Mouse (Mus musculus) ovary, postnatal 36 days (tissue): ENCODE measurements around the gene Nudt4.

Source experiments
- DNase-seq: peaks from one replicate; pipeline ENCODE4 v3.0.0; 2022; ENCODE audit warnings: low spot score, mixed read lengths

Gene Nudt4

GRCm38 (mm10) chr10:95563851-95564845 is at the start of gene Nudt4:
TSS of gene Nudt4 (minus strand) at chr10:95564146.
- peak; percentile 89 for DNase-seq

GRCm38 (mm10) chr10:95611331-95611721 is 47.4 kb upstream of the Nudt4 start:
- no peak for DNase-seq

GRCm38 (mm10) chr10:95610666-95611330 is 46.9 kb upstream of the Nudt4 start:
- no peak for DNase-seq

GRCm38 (mm10) chr10:95604979-95605613 is 41.1 kb upstream of the Nudt4 start:
- peak; percentile 48 for DNase-seq

GRCm38 (mm10) chr10:95600527-95600926 is 36.6 kb upstream of the Nudt4 start:
- no peak for DNase-seq

GRCm38 (mm10) chr10:95599740-95600139 is 35.8 kb upstream of the Nudt4 start:
- DNase-seq: no peak

GRCm38 (mm10) chr10:95598056-95598587 is 34.2 kb upstream of the Nudt4 start:
- no peak for DNase-seq

- DNase-seq: no peak
Observed at GRCm38 (mm10) chr10:95595852-95596639, 32.1 kb upstream of the Nudt4 start.

- no peak for DNase-seq
Observed at GRCm38 (mm10) chr10:95594414-95594813, 30.5 kb upstream of the Nudt4 start.

GRCm38 (mm10) chr10:95591257-95591656 is 27.3 kb upstream of the Nudt4 start:
- DNase-seq: no peak

GRCm38 (mm10) chr10:95590196-95590595 is 26.2 kb upstream of the Nudt4 start:
- DNase-seq: no peak

GRCm38 (mm10) chr10:95589196-95589595 is 25.2 kb upstream of the Nudt4 start:
- no peak for DNase-seq

GRCm38 (mm10) chr10:95587509-95588220 is 23.7 kb upstream of the Nudt4 start:
- DNase-seq: no peak

- no peak for DNase-seq
Observed at GRCm38 (mm10) chr10:95585554-95585953, 21.6 kb upstream of the Nudt4 start.

- DNase-seq: peak; percentile 33
Observed at GRCm38 (mm10) chr10:95577567-95577950, 13.6 kb upstream of the Nudt4 start.

GRCm38 (mm10) chr10:95576876-95577566 is 13.1 kb upstream of the Nudt4 start:
- no peak for DNase-seq

- no peak for DNase-seq
Observed at GRCm38 (mm10) chr10:95575839-95576380, 12.0 kb upstream of the Nudt4 start.

GRCm38 (mm10) chr10:95574994-95575393 is 11.0 kb upstream of the Nudt4 start:
- no peak for DNase-seq

GRCm38 (mm10) chr10:95569441-95569840 is 5.5 kb upstream of the Nudt4 start:
- DNase-seq: no peak

- no peak for DNase-seq
Observed at GRCm38 (mm10) chr10:95568016-95568415, 4.1 kb upstream of the Nudt4 start.
